32 mouse cellular contexts compared by ENCODE assay signal in genomic region chr14:55726261-55726660, GRCm38 (mm10). TPM values are rescaled to one million over a fixed set of nuclear protein-coding genes. Genes with fewer than 3 reads are reported as not detected.
"Had no signal": no experiment of that assay in that cellular context is flagged by ENCODE, and none has a peak within 500 bp of the region (broad histone marks: within the 10 kb centered on the region; RNA-seq: fewer than 3 reads in every experiment).

No protein-coding gene starts in this region.

- H3K9ac ChIP-seq: limb, embryonic 12.5 days; limb, embryonic 13.5 days; limb, embryonic 15.5 days; liver, embryonic 12.5 days; liver, embryonic 13.5 days; liver, embryonic 14.5 days; liver, embryonic 15.5 days; liver, postnatal 0 days; lung, embryonic 14.5 days; lung, embryonic 15.5 days; midbrain, embryonic 12.5 days; midbrain, embryonic 13.5 days; midbrain, embryonic 15.5 days; neural tube, embryonic 12.5 days had no signal

- H3K27ac ChIP-seq: left cerebral cortex, adult 2 months; limb, embryonic 10.5 days; limb, embryonic 12.5 days; limb, embryonic 13.5 days; limb, embryonic 15.5 days; liver, embryonic 12.5 days; liver, embryonic 13.5 days; liver, embryonic 14.5 days; liver, embryonic 15.5 days; lung, embryonic 15.5 days; macrophage; midbrain, embryonic 10.5 days; midbrain, embryonic 12.5 days; midbrain, embryonic 13.5 days; midbrain, embryonic 15.5 days; neural tube, embryonic 12.5 days had no signal

- H3K27me3 ChIP-seq: limb, embryonic 12.5 days; limb, embryonic 13.5 days; limb, embryonic 15.5 days; lung, embryonic 15.5 days; midbrain, embryonic 12.5 days; midbrain, embryonic 15.5 days; neural tube, embryonic 12.5 days had no signal

- H3K36me3 ChIP-seq: limb, embryonic 10.5 days; limb, embryonic 12.5 days; limb, embryonic 13.5 days; limb, embryonic 15.5 days; liver, embryonic 12.5 days; liver, embryonic 13.5 days; liver, embryonic 15.5 days; lung, embryonic 15.5 days; midbrain, embryonic 10.5 days; midbrain, embryonic 12.5 days; midbrain, embryonic 13.5 days; midbrain, embryonic 15.5 days; neural tube, embryonic 12.5 days had no signal

- DNase-seq: left cerebral cortex, postnatal 4 days; liver, embryonic 13.5 days; liver, postnatal 0 days; lung, adult 18-20 months; lung, adult 2 months; lung, embryonic 14.5 days; lung, postnatal 10 days; lung, postnatal 14 days; lung, postnatal 36 days; lung, postnatal 4 days; midbrain, embryonic 14.5 days had no signal

- H3K4me3 ChIP-seq: left cerebral cortex, adult 2 months; limb, embryonic 10.5 days; limb, embryonic 12.5 days; limb, embryonic 13.5 days; limb, embryonic 15.5 days; liver, embryonic 12.5 days; liver, embryonic 13.5 days; liver, embryonic 15.5 days; lung, embryonic 15.5 days; megakaryocyte, embryonic 14.5 days; midbrain, embryonic 10.5 days; midbrain, embryonic 12.5 days; midbrain, embryonic 13.5 days; midbrain, embryonic 15.5 days; myocyte; neural tube, embryonic 12.5 days had no signal

RNA-seq across cellular contexts. Expression of gene Tgm1, which starts 12.5 kb away (rescaled TPM):
- total RNA-seq: left cerebral cortex, adult 18-20 months; left cerebral cortex, adult 2 months; left cerebral cortex, postnatal 25 days; left cerebral cortex, postnatal 36 days; megakaryocyte-erythroid progenitor cell, adult 5-6 weeks had no signal

RNA-seq across cellular contexts. Expression of gene Cideb, which starts 32.0 kb away (rescaled TPM):
- total RNA-seq: megakaryocyte-erythroid progenitor cell, adult 5-6 weeks had no signal
- polyA plus RNA-seq: limb, embryonic 12.5 days; midbrain, embryonic 12.5 days had no signal
